ENCODE assay signal across 7 mouse cellular contexts in genomic region chr13:62115861-62116260, GRCm38 (mm10). TPM values are rescaled to one million over a fixed set of nuclear protein-coding genes. Genes with fewer than 3 reads are reported as not detected.
DNase-seq lines count a peak whose midpoint lies in the region; ATAC-seq and TF ChIP-seq lines count a peak whose summit lies in the region.
"Not testable (repeated sequence)": the region's sequence is repeated elsewhere in the genome, so short reads cannot be mapped to it uniquely, and the experiment has no call there.

No protein-coding gene starts in this region.

- H3K27me3 ChIP-seq in Patski; lung, embryonic 14.5 days (ENCODE audit: insufficient read depth, low read length): not testable (repeated sequence)

- H3K36me3 ChIP-seq in lung, embryonic 14.5 days (ENCODE audit: insufficient read depth) = not testable (repeated sequence)

- WGBS in lung, embryonic 14.5 days = 29% methylated on average over 2 of the region's 2 CpGs

- not testable (repeated sequence) for ATAC-seq in Patski; lung, embryonic 14.5 days (ENCODE audit: insufficient read depth)

- not testable (repeated sequence) for H3K4me2 ChIP-seq in lung, embryonic 14.5 days

- H3K4me3 ChIP-seq in lung, embryonic 14.5 days (ENCODE audit: low read depth, low read length) = not testable (repeated sequence)

- CTCF ChIA-PET in Patski (lab: Charles Lee) = not testable (repeated sequence)

- not testable (repeated sequence) for H3K9ac ChIP-seq in lung, embryonic 14.5 days

- in situ Hi-C loops in Patski (cut with MboI; ENCODE audit: low pct_unique_long_range_greater_than_20kb) = not testable (repeated sequence)

- not testable (repeated sequence) for H3K9me3 ChIP-seq in lung, embryonic 14.5 days (ENCODE audit: low read depth, low read length)

- H3K4me1 ChIP-seq in lung, embryonic 14.5 days (ENCODE audit: insufficient read depth) = not testable (repeated sequence)

- DNase-seq in A20 (ENCODE audit: low read depth, low spot score) (peak; percentile 46), ES-CJ7 (ENCODE audit: low read depth, low spot score) (peak; percentile 92)
- DNase-seq in Patski (ENCODE audit: low read depth, low spot score) = not testable (repeated sequence)
- DNase-seq in c-Kit-positive CD71-positive TER-119-positive erythroid progenitor cells, embryonic 14.5 days (ENCODE audit: low spot score) = peak; percentile 21
- DNase-seq in induced T-regulatory cell, adult 2 months (ENCODE audit: low read depth) = peak; percentile 61
- DNase-seq in lung, embryonic 14.5 days = peak; percentile 0
- peak; percentile 10 for DNase-seq in thymus, postnatal 0 days (ENCODE audit: low spot score)

- peak; percentile 23 for TF ChIP-seq CTCF in Patski (IDR thresholded peaks at IDR 0.05)
- not testable (repeated sequence) for TF ChIP-seq CTCF in lung, embryonic 14.5 days (IDR thresholded peaks at IDR 0.05; ENCODE audit: low read depth)

- POLR2A ChIA-PET in Patski (lab: Charles Lee) = not testable (repeated sequence)

- not testable (repeated sequence) for H3K27ac ChIP-seq in lung, embryonic 14.5 days (ENCODE audit: low read depth)

RNA-seq across cellular contexts. Expression of gene Zfp808, which starts 13.8 kb away (rescaled TPM):
- 7.0 TPM for polyA plus RNA-seq in Patski (2021)
- 14.7 and 14.8 TPM in 2 replicates for polyA plus RNA-seq in lung, embryonic 14.5 days (2014; fragmentation: Nextera tagmentation; extraction: Ambion mirVana)
- 6.3 and 6.6 TPM in 2 replicates for polyA plus RNA-seq in thymus, postnatal 0 days (2015; fragmentation: Nextera tagmentation; extraction: Ambion mirVana)
